Mouse (Mus musculus) CH12.LX (cell line): ENCODE measurements at regions not wholly inside any gene's neighbourhood (a gene's known extent, or its start where the extent isn't known, plus 50 kb on each side); places are given as distances from the start of the nearest gene placed in this dataset.

ENCODE experiments used
- DNase-seq: peaks from one replicate; pipeline ENCODE4 v3.0.0-alpha.2; 2013; ENCODE audit errors: extremely low read depth
- H3K27ac ChIP-seq: 2 replicates; pipeline ENCODE4 v1.5.1; 2012; ENCODE audit warnings: low read depth, mild to moderate bottlenecking, control low read depth, moderate library complexity; ENCODE audit not compliant: insufficient read depth
- H3K27me3 ChIP-seq: replicated peaks from 2 replicates; pipeline ENCODE3; 2012; ENCODE audit warnings: inconsistent platforms
- H3K36me3 ChIP-seq, 2 experiments: replicated peaks in 1 of 2; 2 replicates each; pipeline versions ENCODE3 to v1.6.1; 2012; ENCODE audit warnings: inconsistent platforms in 1 of 2, low read length in 1 of 2, mild to moderate bottlenecking in 1 of 2, mixed read lengths in 1 of 2, moderate library complexity in 1 of 2; ENCODE audit not compliant: control insufficient read depth in 1 of 2, insufficient read depth in 1 of 2
- H3K4me1 ChIP-seq, 2 experiments: 2 replicates each; pipeline ENCODE4 v1.6.1; 2012; ENCODE audit warnings: inconsistent platforms in 1 of 2, moderate library complexity in 1 of 2; ENCODE audit not compliant: insufficient read depth in 2 of 2, control insufficient read depth in 1 of 2
- H3K4me2 ChIP-seq: 2 replicates; pipeline ENCODE4 v1.6.1; 2012; ENCODE audit warnings: low read depth, mild to moderate bottlenecking, control low read depth; ENCODE audit not compliant: poor library complexity, insufficient read depth, severe bottlenecking
- H3K4me3 ChIP-seq, 3 experiments: fragments of 150-350 bp in 1 of 3; sonication (generic) in 1 of 3; replicated peaks in 1 of 3; 2 replicates each; pipeline versions ENCODE3 to v1.5.1; 2011 to 2012; ENCODE audit warnings: low read depth in 2 of 3, low read length in 2 of 3, mild to moderate bottlenecking in 2 of 3, moderate library complexity in 2 of 3, control low read depth in 1 of 3, improper control_type of control experiment in 1 of 3, inconsistent platforms in 1 of 3, mixed read lengths in 1 of 3; ENCODE audit not compliant: poor library complexity in 1 of 3
- H3K79me2 ChIP-seq: replicated peaks from 2 replicates; pipeline ENCODE4 v1.6.1; 2012; ENCODE audit warnings: mild to moderate bottlenecking, moderate library complexity; ENCODE audit not compliant: control insufficient read depth, poor library complexity, insufficient read depth, severe bottlenecking; ENCODE audit errors: extremely low read depth
- H3K9ac ChIP-seq: 2 replicates; pipeline ENCODE4 v1.6.1; 2012; ENCODE audit warnings: low read depth, mild to moderate bottlenecking, control low read depth, moderate library complexity; ENCODE audit not compliant: insufficient read depth
- H3K9me3 ChIP-seq: replicated peaks from 2 replicates; pipeline ENCODE3; 2012; ENCODE audit warnings: low read length, inconsistent platforms, mixed read lengths
- BHLHE40 ChIP-seq: IDR thresholded peaks from 2 replicates; pipeline ENCODE4 v1.6.1; 2011; ENCODE audit warnings: mild to moderate bottlenecking, low read depth, low read length, improper control_type of control experiment
- CHD1 ChIP-seq: IDR thresholded peaks from 2 replicates; pipeline ENCODE4 v1.6.1; 2012; ENCODE audit warnings: low read depth, low read length, improper control_type of control experiment, inconsistent platforms
- CHD2 ChIP-seq: IDR thresholded peaks from 2 replicates; pipeline ENCODE4 v1.6.1; 2011; ENCODE audit warnings: low read length, improper control_type of control experiment
- CTCF ChIP-seq, 2 experiments: IDR thresholded peaks in 1 of 2; conservative IDR thresholded peaks in 1 of 2; 2 replicates each; pipeline ENCODE4 v1.5.1; 2011 to 2012; ENCODE audit warnings: low read depth in 2 of 2, low read length in 2 of 2, improper control_type of control experiment in 1 of 2, inconsistent platforms in 1 of 2, mild to moderate bottlenecking in 1 of 2, moderate library complexity in 1 of 2
- E2F4 ChIP-seq: IDR thresholded peaks from 2 replicates; pipeline ENCODE4 v1.6.1; 2011; ENCODE audit warnings: low read depth, low read length, improper control_type of control experiment; ENCODE audit not compliant: insufficient replicate concordance
- ELF1 ChIP-seq: IDR thresholded peaks from 2 replicates; pipeline ENCODE4 v1.6.1; 2014; ENCODE audit warnings: low read depth, mild to moderate bottlenecking, inconsistent platforms, low read length, improper control_type of control experiment
- ETS1 ChIP-seq: conservative IDR thresholded peaks from 2 replicates; pipeline ENCODE4 v1.6.1; 2012; ENCODE audit warnings: low read depth, mild to moderate bottlenecking, inconsistent platforms, low read length, improper control_type of control experiment, moderate library complexity
- HCFC1 ChIP-seq: IDR thresholded peaks from 2 replicates; pipeline ENCODE4 v1.6.1; 2012; ENCODE audit warnings: low read depth, mild to moderate bottlenecking, inconsistent platforms, low read length, improper control_type of control experiment
- IRF4 ChIP-seq: IDR thresholded peaks from 2 replicates; pipeline ENCODE4 v1.6.1; 2014; ENCODE audit warnings: low read depth, mild to moderate bottlenecking, inconsistent platforms, low read length, improper control_type of control experiment
- JUN ChIP-seq: IDR thresholded peaks from 2 replicates; pipeline ENCODE4 v1.6.1; 2011; ENCODE audit warnings: low read depth, mild to moderate bottlenecking, low read length, improper control_type of control experiment, moderate library complexity; ENCODE audit not compliant: insufficient read depth
- JUND ChIP-seq: conservative IDR thresholded peaks from 2 replicates; pipeline ENCODE4 v1.6.1; 2011; ENCODE audit warnings: low read depth, low read length, improper control_type of control experiment
- KAT2A ChIP-seq: IDR thresholded peaks from 2 replicates; pipeline ENCODE4 v1.6.1; 2012; ENCODE audit warnings: low read length, improper control_type of control experiment, inconsistent platforms; ENCODE audit not compliant: insufficient replicate concordance
- MAFK ChIP-seq: IDR thresholded peaks from 2 replicates; pipeline ENCODE4 v1.6.1; 2011; ENCODE audit warnings: low read length, improper control_type of control experiment; ENCODE audit not compliant: insufficient replicate concordance
- MAX ChIP-seq: IDR thresholded peaks from 2 replicates; pipeline ENCODE4 v1.6.1; 2011; ENCODE audit warnings: low read length, improper control_type of control experiment
- MAZ ChIP-seq: IDR thresholded peaks from 2 replicates; pipeline ENCODE4 v1.6.1; 2012; ENCODE audit warnings: low read depth, mild to moderate bottlenecking, inconsistent platforms, low read length, improper control_type of control experiment, moderate library complexity
- MXI1 ChIP-seq: IDR thresholded peaks from 2 replicates; pipeline ENCODE4 v1.6.1; 2011; ENCODE audit warnings: mild to moderate bottlenecking, low read depth, low read length, improper control_type of control experiment
- MYC ChIP-seq: IDR thresholded peaks from 2 replicates; pipeline ENCODE4 v1.6.1; 2011; ENCODE audit warnings: low read depth, mild to moderate bottlenecking, improper control_type of control experiment, low read length
- NELFE ChIP-seq: IDR thresholded peaks from 2 replicates; pipeline ENCODE4 v1.6.1; 2011; ENCODE audit warnings: low read depth, low read length, improper control_type of control experiment
- POLR2A ChIP-seq: IDR thresholded peaks from 2 replicates; pipeline ENCODE4 v1.6.1; 2011; ENCODE audit warnings: low read depth, mild to moderate bottlenecking, improper control_type of control experiment, low read length
- POLR2AphosphoS2 ChIP-seq: IDR thresholded peaks from 2 replicates; pipeline ENCODE4 v1.6.1; 2011; ENCODE audit warnings: low read depth, low read length, improper control_type of control experiment
- RAD21 ChIP-seq: IDR thresholded peaks from 2 replicates; pipeline ENCODE4 v1.6.1; 2011; ENCODE audit warnings: low read depth, mild to moderate bottlenecking, low read length, improper control_type of control experiment, moderate library complexity
- RCOR1 ChIP-seq: conservative IDR thresholded peaks from 2 replicates; pipeline ENCODE4 v1.6.1; 2012; ENCODE audit warnings: low read depth, mild to moderate bottlenecking, inconsistent platforms, low read length, improper control_type of control experiment
- SIN3A ChIP-seq: IDR thresholded peaks from 2 replicates; pipeline ENCODE4 v1.6.1; 2012; ENCODE audit warnings: low read length, improper control_type of control experiment, inconsistent platforms
- SMC3 ChIP-seq: IDR thresholded peaks from 2 replicates; pipeline ENCODE4 v1.6.1; 2011; ENCODE audit warnings: low read depth, low read length, improper control_type of control experiment
- UBTF ChIP-seq: IDR thresholded peaks from 2 replicates; pipeline ENCODE4 v1.6.1; 2012; ENCODE audit warnings: low read depth, mild to moderate bottlenecking, inconsistent platforms, low read length, improper control_type of control experiment, moderate library complexity
- USF1 ChIP-seq: IDR thresholded peaks from 2 replicates; pipeline ENCODE4 v1.6.1; 2014; ENCODE audit warnings: low read depth, mild to moderate bottlenecking, inconsistent platforms, low read length, improper control_type of control experiment
- ZC3H11A ChIP-seq: IDR thresholded peaks from 2 replicates; pipeline ENCODE4 v1.6.1; 2012; ENCODE audit warnings: low read depth, mild to moderate bottlenecking, inconsistent platforms, low read length, improper control_type of control experiment
- ZKSCAN1 ChIP-seq: IDR thresholded peaks from 2 replicates; pipeline ENCODE4 v1.6.1; 2012; ENCODE audit warnings: low read depth, inconsistent platforms, low read length, improper control_type of control experiment, borderline replicate concordance
- ZMIZ1 ChIP-seq: IDR thresholded peaks from 2 replicates; pipeline ENCODE4 v1.6.1; 2012; ENCODE audit warnings: low read depth, mild to moderate bottlenecking, inconsistent platforms, low read length, improper control_type of control experiment
- ZNF384 ChIP-seq: IDR thresholded peaks from 2 replicates; pipeline ENCODE4 v1.6.1; 2012; ENCODE audit warnings: low read depth, low read length, improper control_type of control experiment, inconsistent platforms
- dilution Hi-C: fragments of 300-500 bp; cut with MboI; formaldehyde crosslinking; loops from 2 replicates; pipeline ENCODE4 v1.14.3; 2020; ENCODE audit warnings: low sequenced_read_pairs; ENCODE audit not compliant: extremely low pct_unique_long_range_greater_than_20kb, extremely low pct_ligation_motif_present
- in situ Hi-C: fragments of 300-500 bp; cut with MboI; formaldehyde crosslinking; loops from 3 replicates; pipeline ENCODE4 v1.14.3; 2019; ENCODE audit warnings: low sequenced_read_pairs, low pct_ligation_motif_present, low pct_unique_long_range_greater_than_20kb, mixed read lengths

DNA sequence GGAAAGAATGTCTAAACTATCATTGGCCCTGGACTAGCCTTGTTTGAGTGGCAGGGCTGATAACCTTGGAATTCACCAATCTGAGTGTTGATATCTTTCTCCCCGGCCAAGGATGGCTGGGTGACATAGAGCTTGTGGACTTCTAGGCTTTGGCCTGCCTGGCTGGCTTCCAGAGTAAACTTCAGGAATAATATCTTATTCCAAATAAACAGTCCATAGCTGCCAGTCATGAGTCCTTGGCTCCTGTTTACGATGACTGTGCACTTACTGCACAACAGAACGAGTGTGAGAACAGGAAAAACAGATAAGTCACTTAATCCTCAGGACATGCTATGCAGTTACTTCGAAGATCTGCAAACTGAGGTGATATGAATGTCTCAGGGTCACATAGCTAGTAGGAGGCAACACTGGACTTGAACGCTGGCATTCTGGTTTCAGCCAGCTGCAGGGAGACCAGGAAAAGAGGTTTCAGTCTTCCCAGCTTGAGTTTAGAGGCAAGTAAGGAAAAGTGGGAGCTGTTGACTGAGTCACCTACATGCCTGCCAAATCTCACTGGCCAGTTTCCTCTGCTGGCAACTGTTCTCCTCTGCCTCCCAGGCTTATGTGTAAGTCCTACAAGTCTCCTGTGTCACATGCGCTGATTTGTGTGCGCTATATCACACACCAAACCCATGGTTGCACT is 74.6 kb downstream of the Il12a start:
- Histone ChIP-seq H3K27ac (no peak overlapping the region), H3K9ac (no peak overlapping the region), H3K4me3 (no peak overlapping the region)
- in situ Hi-C loops = no loop called here
- dilution Hi-C loops = no loop called here
- no peak for DNase-seq
- no peak for TF ChIP-seq USF1
- TF ChIP-seq ZC3H11A = no peak
- no peak for TF ChIP-seq HCFC1
- no peak for TF ChIP-seq RCOR1
- no peak for TF ChIP-seq MAX
- no peak for TF ChIP-seq SIN3A
- no peak for TF ChIP-seq CTCF (conservative IDR thresholded peaks at IDR 0.05 in 1 of 2, IDR thresholded peaks at IDR 0.05 in 1 of 2; ENCODE audit: low read depth in 2 of 2, low read length in 2 of 2)
- TF ChIP-seq ZKSCAN1 = no peak
- no peak for TF ChIP-seq POLR2AphosphoS2
- TF ChIP-seq ZNF384 = no peak
- TF ChIP-seq ETS1 = no peak
- no peak for TF ChIP-seq MYC
- TF ChIP-seq MAZ = no peak
- TF ChIP-seq MAFK = no peak
- TF ChIP-seq IRF4 = no peak
- no peak for TF ChIP-seq JUND
- TF ChIP-seq ZMIZ1 = no peak
- TF ChIP-seq, all 38 proteins: peak for 0
- Histone ChIP-seq H3K79me2 (no peaks in the 10 kb centered on the region), H3K36me3 (no peaks in the 10 kb centered on the region), H3K27me3 (no peaks in the 10 kb centered on the region), H3K4me2 (no peak overlapping the region), H3K9me3 (no peaks in the 10 kb centered on the region), H3K4me1 (peaks cover 12 to 28% of the 10 kb centered on the region in 2 experiments)

DNA sequence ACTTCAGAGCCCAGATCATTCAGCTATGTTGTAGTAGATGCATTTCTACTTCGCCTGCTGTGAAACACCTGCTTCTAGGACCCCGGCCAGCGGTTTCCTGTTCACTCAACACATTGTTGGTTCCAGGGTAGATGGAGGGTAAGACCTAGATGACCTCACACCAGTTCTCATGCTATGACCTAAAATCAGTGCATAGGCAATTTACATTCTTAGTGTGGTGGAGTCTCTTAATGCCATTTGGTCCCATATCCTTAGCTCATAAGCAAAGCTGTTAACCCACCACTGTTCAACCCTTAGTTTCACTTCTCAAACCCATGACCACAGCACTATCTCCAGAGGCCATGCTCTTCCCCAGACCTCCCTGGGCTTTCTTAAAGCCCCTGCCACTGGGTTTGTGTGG is 81.1 kb downstream of the Il12a start:
- H3K9ac ChIP-seq = no peak overlapping the region
- in situ Hi-C loops (no loop called here), dilution Hi-C loops (no loop called here)
- H3K79me2 ChIP-seq = no peaks in the 10 kb centered on the region
- H3K27ac ChIP-seq = no peak overlapping the region
- no peak overlapping the region for H3K4me3 ChIP-seq
- peak; percentile 80 for DNase-seq
- no peaks in the 10 kb centered on the region for H3K9me3 ChIP-seq
- peaks cover 0 to 23% of the 10 kb centered on the region in 2 experiments; a peak in 2 of 4 replicates for H3K4me1 ChIP-seq
- no peaks in the 10 kb centered on the region for H3K36me3 ChIP-seq
- peak overlapping the region; percentile 68 for H3K4me2 ChIP-seq
- peaks cover 3% of the 10 kb centered on the region for H3K27me3 ChIP-seq
- TF ChIP-seq CHD1 (no peak), ZMIZ1 (no peak), MAX (0 out of 2 replicates have a peak, but pooled peaks have one; percentile 34), CTCF (conservative IDR thresholded peaks at IDR 0.05 in 1 of 2, IDR thresholded peaks at IDR 0.05 in 1 of 2; ENCODE audit: low read depth in 2 of 2, low read length in 2 of 2) (no peak), BHLHE40 (peak; percentile 38), RCOR1 (no peak; the same call in 1 of the 2 replicates), POLR2AphosphoS2 (no peak), SMC3 (no peak), KAT2A (no peak), USF1 (no peak), MAZ (no peak), IRF4 (peak; percentile 90), UBTF (no peak), JUND (peak; percentile 46; the same call in 1 of the 2 replicates), SIN3A (no peak; the same call in 1 of the 2 replicates), CHD2 (no peak), HCFC1 (no peak), E2F4 (no peak), ELF1 (no peak), POLR2A (no peak), NELFE (no peak), MAFK (0 out of 2 replicates have a peak, but pooled peaks have one; percentile 55), JUN (peak; percentile 58; the same call in 1 of the 2 replicates), ETS1 (peak; percentile 85), RAD21 (no peak; the same call in 1 of the 2 replicates), MXI1 (0 out of 2 replicates have a peak, but pooled peaks have one; percentile 26)
